Mouse (Mus musculus) heart, adult 2 months (tissue): ENCODE measurements at regions not wholly inside any gene's neighbourhood (a gene's known extent, or its start where the extent isn't known, plus 50 kb on each side); places are given as distances from the start of the nearest gene placed in this dataset.

Experiments used
- DNase-seq, 2 experiments: peaks; one replicate each; pipeline ENCODE4 v3.0.0; 2021
- H3K27ac ChIP-seq: fragments of 200-600 bp; 2 replicates; pipeline ENCODE4 v1.8.1; 2022
- H3K27me3 ChIP-seq: fragments of 200-500 bp; 2 replicates; pipeline ENCODE4 v1.6.1; 2012; ENCODE audit warnings: mild to moderate bottlenecking, low read length, inconsistent platforms, mixed read lengths; ENCODE audit not compliant: control insufficient read depth, insufficient read depth
- H3K36me3 ChIP-seq: fragments of 200-500 bp; 2 replicates; pipeline ENCODE4 v1.6.1; 2012; ENCODE audit warnings: low read length, inconsistent platforms; ENCODE audit not compliant: control insufficient read depth, insufficient read depth
- H3K4me1 ChIP-seq: fragments of 200-500 bp; 2 replicates; pipeline ENCODE4 v1.6.1; 2011; ENCODE audit warnings: low read length; ENCODE audit not compliant: control insufficient read depth, insufficient read depth
- H3K4me3 ChIP-seq: fragments of 200-600 bp; 2 replicates; pipeline ENCODE4 v1.8.1; 2022
- H3K79me2 ChIP-seq: fragments of 200-500 bp; replicated peaks from 2 replicates; pipeline ENCODE4 v1.6.1; 2012; ENCODE audit warnings: mild to moderate bottlenecking, inconsistent platforms, low read length, moderate library complexity, mixed read lengths; ENCODE audit not compliant: control insufficient read depth, insufficient read depth
- H3K9ac ChIP-seq: fragments of 200-500 bp; 2 replicates; pipeline ENCODE4 v1.6.1; 2012; ENCODE audit warnings: low read depth, mild to moderate bottlenecking, control low read depth, inconsistent platforms, low read length, mixed read lengths
- CTCF ChIP-seq: fragments of 200-600 bp; IDR thresholded peaks from 2 replicates; pipeline ENCODE4 v1.8.1; 2022; ENCODE audit warnings: antibody characterized with exemption, mild to moderate bottlenecking, moderate library complexity
- EP300 ChIP-seq: fragments of 200-500 bp; IDR thresholded peaks from 2 replicates; pipeline ENCODE4 v1.6.1; 2011; ENCODE audit warnings: low read depth, low read length, control low read depth; ENCODE audit not compliant: insufficient read depth
- POLR2A ChIP-seq: fragments of 200-500 bp; IDR thresholded peaks from 2 replicates; pipeline ENCODE4 v1.6.1; 2011; ENCODE audit warnings: mild to moderate bottlenecking, low read depth, low read length, control low read depth; ENCODE audit not compliant: insufficient read depth
- WGBS: fragments of 180-500 bp; shearing (Covaris S2); methylation state at CpG from one replicate; pipeline ENCODE4 v1.1.7; 2018; 5-methylcytosine and 5-hydroxymethylcytosine counted together
- intact Hi-C: fragments of 180-260 bp; cut with DNase I; formaldehyde crosslinking; loops from one replicate; pipeline ENCODE4 v1.15.1; 2025

- Histone ChIP-seq H3K9ac (no peak overlapping the region), H3K4me3 (no peak overlapping the region), H3K36me3 (no peaks in the 10 kb centered on the region), H3K4me1 (no peaks in the 10 kb centered on the region; the same call in 1 of the 2 replicates), H3K79me2 (no peaks in the 10 kb centered on the region), H3K27ac (no peak overlapping the region), H3K27me3 (no peaks in the 10 kb centered on the region)
- 90% methylated on average over 12 of the region's 12 CpGs for WGBS
- intact Hi-C loops: loop anchor here (5.0 to 10.0 kb wide), 2 partner anchors 212 to 1246 kb away; no protein-coding TSS in a partner anchor
- DNase-seq: no peak
- TF ChIP-seq POLR2A (no peak), EP300 (no peak), CTCF (no peak)
Observed at GRCm38 (mm10) chr2:137730472-137730931, 525.9 kb upstream of the Btbd3 start.

GRCm38 (mm10) chr2:137729871-137730270 is 526.5 kb upstream of the Btbd3 start:
- Histone ChIP-seq H3K4me1 (no peaks in the 10 kb centered on the region; the same call in 1 of the 2 replicates), H3K9ac (no peak overlapping the region), H3K36me3 (no peaks in the 10 kb centered on the region), H3K27ac (no peak overlapping the region), H3K27me3 (no peaks in the 10 kb centered on the region), H3K79me2 (no peaks in the 10 kb centered on the region), H3K4me3 (no peak overlapping the region)
- TF ChIP-seq CTCF (no peak), POLR2A (no peak), EP300 (no peak)
- intact Hi-C loops: loop anchor here (5.0 to 10.0 kb wide), 2 partner anchors 212 to 1245 kb away; no protein-coding TSS in a partner anchor
- no peak for DNase-seq
- 89% methylated on average over 6 of the region's 6 CpGs for WGBS

GRCm38 (mm10) chr2:137729207-137729606 is 527.2 kb upstream of the Btbd3 start:
- no peak overlapping the region for H3K9ac ChIP-seq
- TF ChIP-seq CTCF (peak; percentile 26), EP300 (no peak), POLR2A (no peak)
- WGBS: 43% methylated on average over 4 of the region's 4 CpGs
- no peaks in the 10 kb centered on the region for H3K27me3 ChIP-seq
- no peaks in the 10 kb centered on the region for H3K36me3 ChIP-seq
- no peaks in the 10 kb centered on the region for H3K79me2 ChIP-seq
- no peaks in the 10 kb centered on the region; the same call in 1 of the 2 replicates for H3K4me1 ChIP-seq
- intact Hi-C loops: no loop called here
- no peak overlapping the region for H3K4me3 ChIP-seq
- no peak overlapping the region for H3K27ac ChIP-seq
- no peak for DNase-seq

GRCm38 (mm10) chr2:137723651-137724050 is 532.7 kb upstream of the Btbd3 start:
- H3K27me3 ChIP-seq: no peaks in the 10 kb centered on the region
- 98% methylated on average over 1 of the region's 1 CpGs for WGBS
- no peak overlapping the region for H3K9ac ChIP-seq
- TF ChIP-seq POLR2A: no peak
- no peak for TF ChIP-seq EP300
- no peak for TF ChIP-seq CTCF
- no peaks in the 10 kb centered on the region for H3K79me2 ChIP-seq
- no peak overlapping the region for H3K4me3 ChIP-seq
- no peaks in the 10 kb centered on the region for H3K36me3 ChIP-seq
- no peak for DNase-seq
- intact Hi-C loops: no loop called here
- no peak overlapping the region for H3K27ac ChIP-seq
- H3K4me1 ChIP-seq: no peaks in the 10 kb centered on the region; the same call in 1 of the 2 replicates

- no peaks in the 10 kb centered on the region for H3K27me3 ChIP-seq
- H3K9ac ChIP-seq: no peak overlapping the region
- intact Hi-C loops: no loop called here
Observed at GRCm38 (mm10) chr2:137721767-137722424, 534.5 kb upstream of the Btbd3 start.

GRCm38 (mm10) chr2:137715891-137716290 is 540.5 kb upstream of the Btbd3 start:
- no peak for DNase-seq
- no peak overlapping the region for H3K27ac ChIP-seq
- no peak overlapping the region for H3K9ac ChIP-seq
- no peaks in the 10 kb centered on the region for H3K4me1 ChIP-seq
- H3K79me2 ChIP-seq: no peaks in the 10 kb centered on the region
- no peaks in the 10 kb centered on the region for H3K36me3 ChIP-seq
- H3K27me3 ChIP-seq: no peaks in the 10 kb centered on the region
- 84% methylated on average over 2 of the region's 2 CpGs for WGBS
- no peak overlapping the region for H3K4me3 ChIP-seq
- no peak for TF ChIP-seq POLR2A
- TF ChIP-seq CTCF: no peak
- no peak for TF ChIP-seq EP300
- intact Hi-C loops: no loop called here

More at GRCm38 (mm10) chr2:137721767-137722424, 534.5 kb upstream of the Btbd3 start:
- 58% methylated on average over 7 of the region's 7 CpGs for WGBS
- no peaks in the 10 kb centered on the region for H3K4me1 ChIP-seq
- no peak for TF ChIP-seq POLR2A
- no peak for TF ChIP-seq CTCF
- no peak for TF ChIP-seq EP300
- no peak overlapping the region for H3K4me3 ChIP-seq
- DNase-seq: no peak
- H3K36me3 ChIP-seq: no peaks in the 10 kb centered on the region
- no peak overlapping the region for H3K27ac ChIP-seq
- no peaks in the 10 kb centered on the region for H3K79me2 ChIP-seq
